Mouse (Mus musculus) olfactory bulb, adult 2 months (tissue): ENCODE results near the gene Pla2g5.
"Not testable (repeated sequence)": the region's sequence is repeated elsewhere in the genome, so short reads cannot be mapped to it uniquely, and the experiment has no call there.

Source experiments
- CTCF ChIP-seq: fragments of 200-500 bp; IDR thresholded peaks from 2 replicates; pipeline ENCODE4 v1.5.1; 2012; ENCODE audit warnings: low read depth, mild to moderate bottlenecking, low read length, moderate library complexity; ENCODE audit not compliant: insufficient read depth
- POLR2A ChIP-seq: fragments of 200-500 bp; IDR thresholded peaks from 2 replicates; pipeline ENCODE4 v1.6.1; 2012; ENCODE audit warnings: mild to moderate bottlenecking, low read depth, low read length, moderate library complexity; ENCODE audit not compliant: insufficient read depth

DNA sequence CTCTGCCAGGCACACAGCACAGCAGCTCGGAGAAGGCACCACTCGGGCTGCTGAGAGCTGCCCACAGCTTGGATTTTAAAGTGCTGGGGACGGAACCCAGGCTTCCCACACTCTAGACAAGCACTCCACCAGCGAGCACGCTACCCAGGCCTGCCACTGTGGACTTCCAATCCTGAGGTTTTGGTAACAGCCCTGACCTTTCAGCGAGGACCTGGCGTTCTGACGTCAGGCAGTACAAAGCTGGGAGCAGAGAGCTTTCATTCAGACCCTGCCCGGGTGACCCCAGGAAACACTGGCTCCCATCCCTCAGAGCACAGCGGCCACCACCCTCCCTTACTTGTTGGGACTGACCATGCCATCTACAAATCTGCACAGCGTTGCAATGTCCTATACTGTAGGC lies 30.5 kb upstream of the Pla2g5 start:
- TF ChIP-seq CTCF, POLR2A: not testable (repeated sequence)
